21 mouse cellular contexts compared by ENCODE assay signal in genomic region chr1:62466544-62466943, GRCm38 (mm10).
DNase-seq lines count a peak whose midpoint lies in the region; TF ChIP-seq lines count a peak whose summit lies in the region.
"Had no signal": no experiment of that assay in that cellular context is flagged by ENCODE, and none has a peak within 500 bp of the region (broad histone marks: within the 10 kb centered on the region; RNA-seq: fewer than 3 reads in every experiment).

No protein-coding gene starts in this region.

- no peak overlapping the region for H3K4me3 ChIP-seq in myocyte
- no peak overlapping the region for H3K4me3 ChIP-seq in heart, embryonic 10.5 days
- H3K4me3 ChIP-seq: embryonic facial prominence, embryonic 10.5 days; embryonic facial prominence, embryonic 12.5 days; forebrain, embryonic 13.5 days; forebrain, embryonic 15.5 days had no signal

- H3K36me3 ChIP-seq in myocyte (ENCODE audit: control insufficient read depth, insufficient read depth): no peaks in the 10 kb centered on the region
- no peaks in the 10 kb centered on the region for H3K36me3 ChIP-seq in heart, embryonic 10.5 days
- H3K36me3 ChIP-seq: embryonic facial prominence, embryonic 10.5 days; embryonic facial prominence, embryonic 12.5 days; forebrain, embryonic 15.5 days; G1E had no signal

- H3K4me1 ChIP-seq in heart, embryonic 10.5 days: 0 out of 2 replicates have a peak, but pooled peaks cover 4% of the 10 kb centered on the region

- no peak overlapping the region for H3ac ChIP-seq in myocyte (ENCODE audit: control insufficient read depth, insufficient read length)

- TF ChIP-seq POLR2A in myocyte (IDR thresholded peaks at IDR 0.05; ENCODE audit: insufficient read length, low read depth): no peak

- no peaks in the 10 kb centered on the region for H3K79me2 ChIP-seq in myocyte (ENCODE audit: control insufficient read depth, insufficient read depth)

- no peaks in the 10 kb centered on the region for H3K27me3 ChIP-seq in myocyte (ENCODE audit: control insufficient read depth, insufficient read depth, insufficient read length)
- no peaks in the 10 kb centered on the region for H3K27me3 ChIP-seq in heart, embryonic 10.5 days (ENCODE audit: insufficient read depth, poor library complexity, severe bottlenecking)
- H3K27me3 ChIP-seq: CH12.LX; embryonic facial prominence, embryonic 12.5 days; forebrain, embryonic 13.5 days; forebrain, embryonic 15.5 days had no signal

- H3K4me2 ChIP-seq in myocyte (ENCODE audit: low read depth): peak overlapping the region; percentile 72
- H3K4me2 ChIP-seq: embryonic facial prominence, embryonic 12.5 days; forebrain, embryonic 13.5 days; forebrain, embryonic 15.5 days had no signal

- no peak overlapping the region for H3K27ac ChIP-seq in heart, embryonic 10.5 days
- H3K27ac ChIP-seq: embryonic facial prominence, embryonic 10.5 days; embryonic facial prominence, embryonic 12.5 days; forebrain, embryonic 13.5 days; forebrain, embryonic 15.5 days had no signal

- 81% methylated on average over 1 of the region's 1 CpGs for WGBS in heart, embryonic 10.5 days

- DNase-seq in 3T3-L1 (ENCODE audit: low read depth, low spot score): peak; percentile 55
- peak; percentile 65 for DNase-seq in Muller cell, postnatal 12 days (ENCODE audit: inconsistent ontology term)
- DNase-seq in layer of hippocampus, postnatal 10 days (ENCODE audit: low spot score in 2 of 2): no peak
- DNase-seq in heart, embryonic 10.5 days (ENCODE audit: low spot score): no peak
- no peak for DNase-seq in urinary bladder, adult 2 months (ENCODE audit: low spot score)
- DNase-seq: adrenal gland, adult 8-10 months; adrenal gland, postnatal 14 days; adrenal gland, postnatal 36 days; cerebellum, adult 11-12 months; cerebellum, adult 2 months; cerebellum, adult 9-10 months; cerebellum, postnatal 10 days; cerebellum, postnatal 25 days; forebrain, postnatal 0 days had no signal

- no peaks in the 10 kb centered on the region for H3K9me3 ChIP-seq in heart, embryonic 10.5 days
- H3K9me3 ChIP-seq: embryonic facial prominence, embryonic 10.5 days; embryonic facial prominence, embryonic 12.5 days; forebrain, embryonic 13.5 days; forebrain, embryonic 15.5 days; G1E had no signal

TF ChIP-seq in myocyte, 11 proteins besides CTCF, POLR2A, EP300 and RAD21:
- TF ChIP-seq MYOD1 (IDR thresholded peaks at IDR 0.05; ENCODE audit: control insufficient read depth in 1 of 3, insufficient read length in 2 of 3, low read depth in 2 of 3) (no peak), E2F4 (IDR thresholded peaks at IDR 0.05; ENCODE audit: insufficient read depth) (no peak), POLR2AphosphoS2 (IDR thresholded peaks at IDR 0.05; ENCODE audit: insufficient read length, low read depth) (no peak), CEBPB (IDR thresholded peaks at IDR 0.05; ENCODE audit: insufficient read depth, poor library complexity, severe bottlenecking) (no peak), MAX (IDR thresholded peaks at IDR 0.05; ENCODE audit: low read depth) (no peak), TCF12 (IDR thresholded peaks at IDR 0.05; ENCODE audit: insufficient read depth, poor library complexity, severe bottlenecking) (no peak), USF1 (IDR thresholded peaks at IDR 0.05; ENCODE audit: low read depth) (no peak), SRF (IDR thresholded peaks at IDR 0.05; ENCODE audit: control insufficient read depth, insufficient read length, low read depth) (no peak)
TF ChIP-seq in myocyte: peak in this region for 0.

Comparison
In these comparisons a context has a peak if more than half of its experiments do, and no peak if none do; other contexts are left out.
1. DNase-seq: peak in 3T3-L1 (single experiment) and Muller cell, postnatal 12 days (single experiment); none in layer of hippocampus, postnatal 10 days (0 of 2), heart, embryonic 10.5 days (single experiment) and urinary bladder, adult 2 months (single experiment).